In the genomic region with DNA sequence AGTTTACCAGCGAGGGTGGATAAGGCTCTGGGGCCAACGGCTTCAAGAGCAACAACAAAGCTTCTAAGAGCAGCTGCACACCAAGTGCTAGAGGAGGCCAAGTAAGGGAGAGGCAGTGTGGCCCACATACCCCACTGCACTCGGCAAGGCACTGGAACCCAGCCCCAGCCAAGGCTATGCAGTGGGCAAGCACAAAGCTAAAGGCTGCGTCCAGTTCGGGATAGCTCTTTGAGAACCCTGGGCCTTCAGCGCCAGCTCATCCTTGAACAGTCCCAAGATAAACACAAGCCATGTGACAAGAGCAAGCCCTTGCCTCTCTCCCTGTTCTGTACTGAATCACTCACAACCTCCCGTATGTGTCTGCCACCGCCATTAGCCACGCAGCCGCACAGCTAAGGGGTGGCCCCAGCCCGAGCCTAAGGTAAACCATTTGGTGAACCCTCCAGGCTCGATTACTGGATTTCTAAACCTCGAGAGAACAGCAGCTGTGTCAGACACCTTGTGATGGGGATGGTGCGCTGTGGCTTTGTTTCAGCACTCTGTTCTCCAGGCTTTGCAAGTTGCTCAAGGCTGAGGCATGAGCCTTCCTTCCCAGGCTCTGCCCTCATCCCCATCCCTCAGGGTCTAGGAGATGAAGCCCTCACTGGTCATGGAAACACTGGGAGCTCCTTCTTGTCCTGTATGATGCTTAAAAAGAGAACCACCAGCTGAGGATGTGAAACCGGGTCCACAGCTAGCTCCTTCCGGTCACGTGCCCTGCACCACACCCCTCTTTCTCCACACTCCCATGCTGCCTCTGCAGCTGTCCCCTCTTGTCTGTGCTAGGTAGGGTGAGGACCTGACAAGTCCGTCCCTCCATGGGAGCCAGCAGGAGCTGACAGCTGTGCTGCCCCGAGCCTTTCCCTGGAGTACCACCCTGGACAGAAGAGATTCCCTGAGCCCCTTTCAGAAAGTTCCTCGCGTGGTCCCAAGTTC, we compare ENCODE assay signal across 10 mouse cellular contexts. TPM values are rescaled to one million over a fixed set of nuclear protein-coding genes. Genes with fewer than 3 reads are reported as not detected.
A peak's percentile ranks its signal among the peaks of the same experiment; 100 is the strongest.
DNase-seq lines count a peak whose midpoint lies in the region; TF ChIP-seq lines count a peak whose summit lies in the region.
"Had no signal": no experiment of that assay in that cellular context is flagged by ENCODE, and none has a peak within 500 bp of the region (broad histone marks: within the 10 kb centered on the region; RNA-seq: fewer than 3 reads in every experiment).

No protein-coding gene starts in this region.

- H3K4me3 ChIP-seq in left cerebral cortex, adult 2 months = no peak overlapping the region
- no peak overlapping the region for H3K4me3 ChIP-seq in kidney, adult 2 months (ENCODE audit: insufficient read depth, low read depth, low read length)
- H3K4me3 ChIP-seq: hindbrain, embryonic 15.5 days had no signal

- DNase-seq in left cerebral cortex, adult 2 months (ENCODE audit: extremely low spot score in 1 of 2, low spot score in 2 of 2) = no peak
- DNase-seq in left cerebral cortex, postnatal 14 days (ENCODE audit: low spot score in 2 of 2) = no peak
- peak; percentile 51 for DNase-seq in gastrocnemius, postnatal 25 days
- DNase-seq in lung, postnatal 25 days (ENCODE audit: low spot score) = peak; percentile 56
- DNase-seq in thymus, postnatal 0 days (ENCODE audit: low spot score) = peak; percentile 62
- no peak for DNase-seq in kidney, adult 2 months
- no peak for DNase-seq in left cerebral cortex, adult 9 months (ENCODE audit: low spot score in 2 of 2)
- DNase-seq in cerebellum, postnatal 36 days = no peak

- intact Hi-C loops in left cerebral cortex, adult 2 months (cut with DNase I) = no loop called here
- intact Hi-C loops in left cerebral cortex, postnatal 14 days (cut with DNase I) = no loop called here

- no peak for TF ChIP-seq POLR2A in kidney, adult 2 months (IDR thresholded peaks at IDR 0.05; ENCODE audit: low read depth, low read length)

- H3K4me1 ChIP-seq in kidney, adult 2 months (ENCODE audit: control insufficient read depth, insufficient read depth, low read length) = no peaks in the 10 kb centered on the region
- H3K4me1 ChIP-seq: hindbrain, embryonic 15.5 days had no signal

- 77% methylated on average over 21 of the region's 21 CpGs for WGBS in kidney, adult 2 months

- H3K27me3 ChIP-seq in kidney, adult 2 months (replicated peaks; ENCODE audit: control insufficient read depth, insufficient read depth, low read length) = no peaks in the 10 kb centered on the region
- H3K27me3 ChIP-seq: hindbrain, embryonic 15.5 days; Patski had no signal

- TF ChIP-seq CTCF in left cerebral cortex, adult 2 months (IDR thresholded peaks at IDR 0.05) = no peak
- no peak for TF ChIP-seq CTCF in kidney, adult 2 months (conservative IDR thresholded peaks at IDR 0.05; ENCODE audit: insufficient read depth, insufficient read length, low read depth, low read length)

- H3K36me3 ChIP-seq in kidney, adult 2 months (ENCODE audit: control insufficient read depth, insufficient read depth, low read length) = no peaks in the 10 kb centered on the region
- H3K36me3 ChIP-seq: hindbrain, embryonic 15.5 days had no signal

- H3K27ac ChIP-seq in left cerebral cortex, adult 2 months = peak overlapping the region; percentile 1; the same call in 1 of the 2 replicates
- H3K27ac ChIP-seq in kidney, adult 2 months (ENCODE audit: insufficient read depth, low read depth, low read length) = no peak overlapping the region
- H3K27ac ChIP-seq: hindbrain, embryonic 15.5 days had no signal

RNA-seq across cellular contexts. Expression of a gene that starts 21.6 kb away (rescaled TPM):
- 10 to 100 TPM; 47.0 TPM for total RNA-seq in left cerebral cortex, adult 2 months (2021)
- total RNA-seq in left cerebral cortex, postnatal 14 days (2021) = 10 to 100 TPM; 41.9 to 43.9 TPM
- total RNA-seq in gastrocnemius, postnatal 25 days (2021) = 10 to 100 TPM; 41.5 to 45.0 TPM
- polyA plus RNA-seq in thymus, postnatal 0 days (2015; fragmentation: Nextera tagmentation; extraction: Ambion mirVana) = 7.6 and 9.0 TPM in 2 replicates
- polyA plus RNA-seq in kidney, adult 2 months (2012; rRNA removed) = 12.4 TPM in 2 replicates

RNA-seq across cellular contexts. Expression of a gene that starts 53.3 kb away (rescaled TPM):
- total RNA-seq in left cerebral cortex, adult 2 months (2021) = 10 to 100 TPM; 24.0 to 24.3 TPM
- total RNA-seq in left cerebral cortex, postnatal 14 days (2021) = 10 to 100 TPM; 23.5 to 25.2 TPM
- 10 to 100 TPM; 39.9 to 51.1 TPM for total RNA-seq in gastrocnemius, postnatal 25 days (2021)
- 30.4 and 37.2 TPM in 2 replicates for polyA plus RNA-seq in thymus, postnatal 0 days (2015; fragmentation: Nextera tagmentation; extraction: Ambion mirVana)
- 164 and 168 TPM in 2 replicates for polyA plus RNA-seq in kidney, adult 2 months (2012; rRNA removed)

Comparison
In these comparisons a context has a peak if more than half of its experiments do, and no peak if none do; other contexts are left out.
1. DNase-seq: peak in gastrocnemius, postnatal 25 days (single experiment), lung, postnatal 25 days (single experiment) and thymus, postnatal 0 days (single experiment); none in left cerebral cortex, adult 2 months (0 of 2), left cerebral cortex, postnatal 14 days (0 of 2), kidney, adult 2 months (single experiment), left cerebral cortex, adult 9 months (0 of 2) and cerebellum, postnatal 36 days (0 of 2).